Mouse (Mus musculus): ENCODE data around the gene Dph3.
A peak's percentile ranks its signal among the peaks of the same experiment; 100 is the strongest.

The Dph3 gene

GRCm38 (mm10) chr14:32084761-32085485, 606 bp downstream of the Dph3 start, which contains the start of gene Oxnad1:
Gene Oxnad1 (plus strand): TSS chr14:32085374.
- DNase-seq, result peak; percentile 90 to 94

- no peak for DNase-seq
These were observed 2.1 kb downstream of the Dph3 start for GRCm38 (mm10) chr14:32083466-32083865.

- no peak for DNase-seq
These were observed 2.6 kb downstream of the Dph3 start for GRCm38 (mm10) chr14:32082891-32083290.

- no peak for DNase-seq
These were observed 4.5 kb downstream of the Dph3 start for GRCm38 (mm10) chr14:32081026-32081425.

GRCm38 (mm10) chr14:32076896-32077575, 8.5 kb downstream of the Dph3 start:
- peak; percentile 55 to 84 for DNase-seq

- peak; percentile 53 to 59 for DNase-seq
These were observed 11.6 kb downstream of the Dph3 start for GRCm38 (mm10) chr14:32073901-32074300.

- peak; percentile 37 to 38 for DNase-seq
These were observed 12.3 kb downstream of the Dph3 start for GRCm38 (mm10) chr14:32073211-32073685.

- DNase-seq, result no peak
These were observed 12.7 kb downstream of the Dph3 start for GRCm38 (mm10) chr14:32072807-32073206.

- DNase-seq, result no peak
These were observed 24.1 kb downstream of the Dph3 start for GRCm38 (mm10) chr14:32061398-32061797.

GRCm38 (mm10) chr14:32057664-32058063, 27.9 kb downstream of the Dph3 start:
- DNase-seq, result no peak

- DNase-seq, result peak in 1 of 2 experiments; percentile 62
These were observed 28.9 kb downstream of the Dph3 start for GRCm38 (mm10) chr14:32056675-32057074.

- DNase-seq, result no peak
These were observed 29.7 kb downstream of the Dph3 start for GRCm38 (mm10) chr14:32055781-32056180.

- no peak for DNase-seq
These were observed 30.7 kb downstream of the Dph3 start for GRCm38 (mm10) chr14:32054788-32055187.

GRCm38 (mm10) chr14:32053895-32054294, 31.6 kb downstream of the Dph3 start:
- DNase-seq, result no peak

GRCm38 (mm10) chr14:32050171-32050570, 35.4 kb downstream of the Dph3 start:
- DNase-seq, result no peak

GRCm38 (mm10) chr14:32046357-32046756, 39.2 kb downstream of the Dph3 start:
- DNase-seq, result no peak

GRCm38 (mm10) chr14:32042108-32042507, 43.4 kb downstream of the Dph3 start:
- DNase-seq, result no peak

GRCm38 (mm10) chr14:32037661-32038252, 47.8 kb downstream of the Dph3 start:
- no peak for DNase-seq

GRCm38 (mm10) chr14:32036482-32036881, 49.0 kb downstream of the Dph3 start:
- DNase-seq, result no peak

GRCm38 (mm10) chr14:32032522-32032921, 53.0 kb downstream of the Dph3 start:
- peak; percentile 72 to 82 for DNase-seq

All from kidney, postnatal 36 days (tissue).